Mouse (Mus musculus) layer of hippocampus, postnatal 36 days (tissue): ENCODE measurements at regions not wholly inside any gene's neighbourhood (a gene's known extent, or its start where the extent isn't known, plus 50 kb on each side); places are given as distances from the start of the nearest gene placed in this dataset.
A peak's percentile ranks its signal among the peaks of the same experiment; 100 is the strongest.

Experiments
- DNase-seq, 2 experiments: peaks; one replicate each; pipeline ENCODE4 v3.0.0; 2022

- DNase-seq: no peak
Measured at GRCm38 (mm10) chr9:33800763-33801162, 684.9 kb upstream of the Kirrel3 start.

GRCm38 (mm10) chr9:33814739-33815368 is 670.8 kb upstream of the Kirrel3 start:
- no peak for DNase-seq

- peak; percentile 43 to 60 for DNase-seq
Measured at GRCm38 (mm10) chr9:33822574-33823394, 662.9 kb upstream of the Kirrel3 start.

GRCm38 (mm10) chr9:33826116-33826515 is 659.6 kb upstream of the Kirrel3 start:
- peak; percentile 9 to 15 for DNase-seq

DNA sequence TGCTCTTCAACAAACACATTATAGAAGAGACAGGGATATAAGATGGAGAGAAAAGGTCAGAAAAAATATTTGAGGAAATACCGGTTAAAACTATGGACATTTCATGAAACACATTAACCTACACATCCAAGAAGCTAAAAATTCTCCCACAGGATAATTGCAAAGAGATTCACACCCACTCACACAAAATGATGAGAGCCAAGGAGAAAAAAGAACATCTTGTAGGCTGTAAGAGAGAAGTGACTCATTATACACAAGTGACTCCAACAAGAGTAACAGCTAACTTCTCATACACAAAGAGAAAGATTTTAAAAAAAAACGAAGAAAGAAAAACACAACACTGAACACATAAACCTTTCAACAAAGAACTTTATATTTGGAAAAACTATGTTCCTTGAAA is 658.3 kb upstream of the Kirrel3 start:
- DNase-seq: no peak

DNA sequence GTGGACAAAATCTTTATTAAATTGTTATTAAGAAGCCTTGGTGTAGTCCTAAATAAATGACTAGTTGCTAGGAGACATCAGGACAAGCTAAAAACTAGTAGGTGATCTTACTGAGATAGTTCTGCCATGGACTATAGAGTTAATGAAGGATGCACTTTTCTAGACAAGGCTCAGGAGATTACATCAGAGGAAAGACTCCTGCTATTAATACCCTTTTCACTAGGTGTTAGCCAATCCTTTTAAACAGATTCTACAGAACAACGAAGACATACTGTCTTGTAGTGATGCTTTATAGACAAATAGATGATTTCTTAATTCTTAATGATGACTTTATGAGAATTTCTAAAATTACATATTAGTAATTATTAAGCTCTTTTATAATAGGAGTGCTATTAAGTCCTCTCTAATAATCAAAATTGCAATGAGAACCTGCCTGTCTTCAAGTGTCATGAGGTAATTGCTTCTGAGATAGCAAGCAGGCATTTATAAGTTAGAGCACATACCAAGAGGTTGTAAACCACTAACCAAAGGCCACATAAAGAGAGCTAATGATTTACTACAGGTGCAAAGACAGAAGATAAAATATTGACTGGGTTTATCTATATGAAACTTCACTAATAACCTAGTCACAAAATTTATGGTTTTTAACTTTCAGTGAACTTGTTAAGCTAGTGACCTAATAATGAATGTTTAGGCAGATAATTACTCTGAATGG is 647.9 kb upstream of the Kirrel3 start:
- DNase-seq: no peak

DNA sequence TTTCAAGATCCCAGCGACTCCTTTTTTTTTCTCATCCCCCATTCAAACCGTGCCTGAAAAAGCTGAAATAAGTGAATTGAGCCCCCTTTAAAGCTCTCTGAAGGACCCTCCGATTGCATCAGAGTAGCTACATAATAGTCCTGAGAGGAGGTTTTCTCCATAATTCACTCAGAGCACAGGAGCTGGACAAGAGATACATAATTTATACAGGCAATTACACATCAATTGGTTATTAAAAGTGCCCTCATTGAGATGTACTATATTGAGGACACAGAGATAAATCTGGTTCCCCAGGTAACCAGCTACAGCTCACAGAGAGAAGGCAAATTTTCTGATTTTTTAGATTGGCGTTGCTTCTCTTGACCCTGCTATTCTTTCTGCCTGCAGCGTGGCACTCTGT is 636.1 kb upstream of the Kirrel3 start:
- DNase-seq: no peak

GRCm38 (mm10) chr9:33850024-33850423 is 635.7 kb upstream of the Kirrel3 start:
- DNase-seq: no peak

- no peak for DNase-seq
Measured at GRCm38 (mm10) chr9:33850993-33851392, 634.7 kb upstream of the Kirrel3 start.

GRCm38 (mm10) chr9:33856169-33856568 is 629.5 kb upstream of the Kirrel3 start:
- no peak for DNase-seq

- DNase-seq: no peak
Measured at GRCm38 (mm10) chr9:33858511-33858910, 627.2 kb upstream of the Kirrel3 start.

- DNase-seq: no peak
Measured at GRCm38 (mm10) chr9:33868666-33869065, 617.0 kb upstream of the Kirrel3 start.

- DNase-seq: no peak
Measured at GRCm38 (mm10) chr9:33887279-33887678, 598.4 kb upstream of the Kirrel3 start.

DNA sequence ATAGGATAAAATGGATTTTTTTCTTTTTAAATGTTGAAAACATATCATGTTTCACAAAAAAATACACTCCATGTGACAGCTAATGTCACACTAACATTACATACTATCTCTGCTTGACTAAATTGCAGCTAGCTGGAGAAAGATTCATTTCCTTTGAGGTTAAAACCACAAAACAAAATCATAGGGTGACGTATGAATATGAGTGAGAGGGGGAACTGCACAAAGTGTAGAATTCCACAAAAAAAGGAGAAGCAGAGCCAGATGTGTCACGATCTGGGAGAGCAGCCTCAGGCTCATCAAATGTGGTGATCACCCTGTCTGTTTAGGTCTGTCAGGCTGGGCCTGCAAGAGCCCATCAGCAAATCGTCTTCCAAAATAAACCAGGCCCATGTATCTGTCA is 593.7 kb upstream of the Kirrel3 start:
- DNase-seq: no peak

DNA sequence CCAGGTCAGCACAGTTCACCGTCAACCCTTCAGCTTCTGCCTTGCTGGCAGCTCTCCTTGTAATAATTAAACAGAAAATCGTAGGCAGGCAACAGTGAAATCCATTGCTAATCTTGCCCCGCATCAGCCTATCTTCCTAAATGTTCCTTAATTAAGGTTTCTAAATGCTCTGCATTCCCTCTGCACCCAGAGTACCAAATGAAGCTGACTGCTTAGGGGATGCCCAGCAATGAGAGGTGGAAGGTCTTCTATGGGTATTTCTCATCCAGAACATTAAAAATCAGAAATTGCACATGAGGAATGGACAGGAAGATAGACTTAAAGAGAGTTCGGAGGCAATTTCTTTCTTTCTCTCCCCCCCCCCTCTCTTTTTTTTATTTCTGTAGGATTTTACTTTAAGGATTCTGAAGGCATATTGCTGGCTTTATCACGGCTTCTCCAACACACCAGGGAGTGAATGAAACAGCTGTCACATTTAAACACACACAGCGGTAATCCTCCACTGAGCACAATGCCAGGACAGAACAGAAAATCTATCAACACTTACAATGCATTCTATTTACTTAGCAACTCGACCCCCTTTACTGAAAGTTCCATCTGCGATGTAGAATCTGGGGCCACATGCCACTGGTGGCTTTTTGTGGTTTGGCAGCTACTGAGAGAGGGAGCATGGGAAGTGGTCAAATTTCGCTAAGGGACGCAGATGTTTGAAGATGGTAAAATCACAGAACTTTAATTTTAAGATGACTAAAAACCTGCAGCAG is 584.2 kb upstream of the Kirrel3 start:
- DNase-seq: no peak

DNA sequence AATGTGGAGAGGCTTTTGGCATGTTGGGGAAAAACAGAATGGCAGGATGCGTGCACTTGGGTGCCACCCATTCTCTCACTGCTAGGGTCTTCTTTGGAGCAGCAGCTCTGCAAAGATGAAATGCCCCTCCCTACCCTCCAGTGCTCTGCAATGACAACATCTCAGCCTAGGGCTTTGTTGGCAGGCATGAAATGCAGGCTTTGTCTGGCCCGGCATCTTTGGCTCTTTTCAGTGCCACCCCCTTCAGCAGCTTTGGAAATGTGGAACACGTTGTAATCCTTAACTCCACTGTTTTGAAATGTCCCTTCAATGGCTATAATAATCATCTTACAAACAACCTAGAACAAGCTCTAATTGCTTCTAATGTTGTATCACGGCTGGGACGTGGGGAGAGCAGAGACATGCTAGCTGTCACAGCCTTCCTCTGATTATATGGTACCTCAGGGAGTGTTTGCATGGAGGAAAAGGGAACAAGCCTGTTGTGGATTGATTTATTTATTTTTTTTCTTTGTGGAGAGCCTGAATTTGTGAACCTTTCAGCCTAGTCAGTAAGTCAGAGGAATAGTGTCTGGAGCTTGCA is 581.6 kb upstream of the Kirrel3 start:
- DNase-seq: peak in 1 of 2 experiments; percentile 10

GRCm38 (mm10) chr9:33914919-33915318 is 570.8 kb upstream of the Kirrel3 start:
- no peak for DNase-seq

DNA sequence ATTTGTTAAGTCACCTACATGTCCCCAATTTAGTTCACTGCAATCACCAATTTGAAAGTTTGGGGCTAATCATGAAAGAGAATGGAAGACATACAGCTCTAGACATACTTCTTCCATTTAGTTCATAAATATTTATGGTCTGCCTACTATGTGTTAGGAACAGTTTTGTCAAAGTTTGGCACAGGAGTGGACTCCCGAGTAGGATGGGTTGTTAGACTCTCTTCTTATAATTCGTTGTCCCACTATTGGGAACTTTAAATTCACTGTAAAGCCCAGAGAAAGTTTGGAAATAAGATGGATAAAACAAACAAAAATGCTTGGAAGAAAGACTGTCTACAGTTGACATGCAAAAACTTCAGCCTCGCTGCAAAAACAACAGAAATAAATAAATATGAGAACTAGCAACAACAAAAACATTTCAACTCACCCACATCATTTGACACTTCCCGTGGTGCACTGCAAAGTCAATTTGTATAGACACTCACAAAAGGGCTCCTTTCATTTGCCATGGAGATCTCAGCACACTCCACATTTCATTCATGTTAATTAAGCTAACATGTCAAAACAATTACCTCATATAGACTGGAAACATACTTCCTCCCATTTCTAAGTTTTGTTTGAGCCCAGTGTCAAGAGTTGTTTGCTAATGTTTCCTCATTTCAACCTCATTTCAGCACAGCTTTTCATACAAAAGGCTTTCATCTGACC is 570.2 kb upstream of the Kirrel3 start:
- no peak for DNase-seq

- no peak for DNase-seq
Measured at GRCm38 (mm10) chr9:33930286-33930685, 555.4 kb upstream of the Kirrel3 start.

DNA sequence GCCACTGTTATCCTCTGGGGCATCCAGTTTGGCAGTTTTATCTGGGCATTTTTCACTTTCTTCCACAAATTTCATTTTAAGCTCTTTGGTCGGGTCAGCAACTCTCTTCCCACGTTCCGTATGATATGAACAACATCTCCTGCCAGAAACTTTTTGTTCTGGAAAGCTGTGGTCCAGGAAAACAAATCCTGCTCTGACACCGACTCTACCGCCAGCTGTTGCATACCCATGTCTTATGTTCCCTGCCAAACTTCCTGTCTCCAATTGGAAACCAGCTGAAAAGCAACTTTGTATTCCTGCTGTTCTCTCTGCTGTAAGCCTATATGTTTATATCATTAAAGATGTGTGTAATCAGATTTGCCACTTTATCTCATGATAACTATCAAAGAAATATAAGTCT is 551.6 kb upstream of the Kirrel3 start:
- no peak for DNase-seq

- no peak for DNase-seq
Measured at GRCm38 (mm10) chr9:33954319-33954718, 531.4 kb upstream of the Kirrel3 start.
